Mouse (Mus musculus): ENCODE data around the gene Slc9a4. TPM values are rescaled to one million over a fixed set of nuclear protein-coding genes. Genes with fewer than 3 reads are reported as not detected.
"Not testable (repeated sequence)": the region's sequence is repeated elsewhere in the genome, so short reads cannot be mapped to it uniquely, and the experiment has no call there.

The Slc9a4 gene
- under 1 TPM in 4 of 26 experiments, not detected in 22; 0.12 to 0.66 (median 0.42) TPM for total RNA-seq (2018; cell fraction: chromatin; rRNA removed)
- total RNA-seq (2018; cell fraction: cytosol; rRNA removed): under 1 TPM in 10 of 26 experiments, not detected in 16; 0.04 to 0.15 (median 0.06) TPM
- under 1 TPM in 4 of 26 experiments, not detected in 22; 0.15 to 0.36 (median 0.18) TPM for total RNA-seq (2018; cell fraction: nucleus; rRNA removed)
- polyA plus RNA-seq (2018): 0.04 to 0.11 TPM (median 0.06 TPM) in 3 replicates

DNA sequence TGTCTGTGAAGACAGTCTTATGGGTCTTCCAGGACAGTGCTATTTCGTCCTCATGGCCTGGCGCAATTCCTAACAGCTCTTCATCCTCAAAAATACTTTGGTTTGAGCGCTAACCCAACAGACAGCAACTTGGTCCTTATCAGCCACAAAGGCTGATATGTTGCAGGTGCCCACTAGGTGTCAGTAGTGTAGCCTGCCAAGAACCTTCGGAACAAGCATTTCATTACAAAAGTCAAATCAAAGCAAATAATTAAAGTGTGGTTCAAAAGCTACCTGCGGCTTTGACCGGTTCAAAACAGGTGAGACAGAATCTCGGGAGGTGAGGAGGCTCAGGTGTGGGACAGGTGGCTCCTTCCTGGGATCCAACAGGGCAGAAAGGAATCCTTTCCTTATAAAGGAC is at the start of gene Slc9a4:
Gene Slc9a4, plus strand, starts transcription at position 298 of the 400 bp plus-strand sequence.
- Histone ChIP-seq H3K27ac (no peak within 1 kb of the TSS), H3K4me3 (ENCODE audit: inconsistent target) (no peak within 1 kb of the TSS), H3K36me3 (ENCODE audit: inconsistent target) (no peaks in the 10 kb centered on the region), H3K79me2 (ENCODE audit: inconsistent target) (no peaks in the 10 kb centered on the region)
- WGBS (ENCODE audit: missing documents): 13% methylated on average over 7 of the region's 7 CpGs

DNA sequence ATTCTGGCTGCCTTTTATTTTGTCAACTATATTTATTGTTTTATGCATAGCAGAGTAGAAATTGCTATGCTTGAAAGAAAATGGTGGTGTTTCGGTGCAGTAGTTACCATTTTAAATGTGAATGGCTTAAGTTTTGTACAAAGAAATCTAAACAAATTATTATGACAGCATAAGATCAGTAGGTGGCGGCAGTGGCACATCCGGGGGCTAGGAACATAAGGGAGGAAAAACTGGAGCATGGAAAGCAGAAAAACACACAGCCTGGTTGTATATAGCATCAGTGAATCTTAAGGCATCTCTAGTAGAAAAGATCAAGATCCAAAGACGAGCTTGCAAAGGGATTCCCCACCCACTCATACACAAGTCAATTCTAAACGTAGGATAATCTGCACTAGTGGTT is 42.3 kb upstream of the Slc9a4 start:
- Histone ChIP-seq H3K27ac (no peak overlapping the region), H3K36me3 (ENCODE audit: inconsistent target) (no peaks in the 10 kb centered on the region), H3K4me3 (ENCODE audit: inconsistent target) (no peak overlapping the region), H3K79me2 (ENCODE audit: inconsistent target) (no peaks in the 10 kb centered on the region)
- 86% methylated on average over 5 of the region's 5 CpGs for WGBS (ENCODE audit: missing documents)

DNA sequence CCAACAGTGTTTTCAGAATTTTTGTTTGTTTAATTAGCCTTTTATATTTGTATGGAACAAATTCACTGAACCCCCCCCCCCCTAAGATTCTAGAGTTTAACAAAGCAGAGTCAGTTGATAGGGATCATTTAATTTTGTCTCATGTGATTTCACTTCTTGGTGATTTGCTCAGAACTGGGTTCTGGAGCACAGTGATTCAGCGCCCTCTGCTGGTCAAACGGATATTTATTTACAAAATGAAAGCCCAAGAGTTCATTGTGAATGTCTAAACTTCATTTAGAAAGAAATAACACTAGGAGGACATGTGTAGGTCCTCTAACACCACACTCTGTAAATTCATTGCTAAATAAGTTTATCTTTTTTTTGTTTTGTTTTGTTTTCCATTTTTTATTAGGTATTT is 35.2 kb upstream of the Slc9a4 start:
- Histone ChIP-seq H3K36me3 (ENCODE audit: inconsistent target) (no peaks in the 10 kb centered on the region), H3K27ac (no peak overlapping the region), H3K79me2 (ENCODE audit: inconsistent target) (no peaks in the 10 kb centered on the region), H3K4me3 (ENCODE audit: inconsistent target) (no peak overlapping the region)
- 0% methylated on average over 2 of the region's 2 CpGs for WGBS (ENCODE audit: missing documents)

DNA sequence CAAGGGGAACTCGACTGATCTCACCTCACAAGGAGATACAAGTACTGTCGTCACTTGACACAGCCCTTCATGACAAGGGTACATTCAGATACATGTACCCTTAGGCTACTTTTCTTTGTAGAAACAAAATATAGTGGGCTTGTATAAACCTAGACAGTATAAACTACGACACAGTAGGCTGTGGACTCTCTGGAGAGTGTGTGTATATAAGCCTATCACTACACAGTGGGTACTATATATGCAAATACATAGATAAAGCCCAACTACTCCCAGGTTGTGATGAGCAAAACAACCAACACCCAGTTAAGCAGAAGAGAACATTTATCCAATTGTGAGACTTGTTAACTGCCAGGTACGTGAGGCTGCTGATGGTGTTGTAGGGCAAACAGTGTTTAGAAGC is 33.2 kb upstream of the Slc9a4 start:
- WGBS (ENCODE audit: missing documents): 88% methylated on average over 4 of the region's 4 CpGs
- H3K79me2 ChIP-seq (ENCODE audit: inconsistent target): no peaks in the 10 kb centered on the region
- no peak overlapping the region for H3K4me3 ChIP-seq (ENCODE audit: inconsistent target)
- H3K36me3 ChIP-seq (ENCODE audit: inconsistent target): no peaks in the 10 kb centered on the region
- H3K27ac ChIP-seq: no peak overlapping the region

DNA sequence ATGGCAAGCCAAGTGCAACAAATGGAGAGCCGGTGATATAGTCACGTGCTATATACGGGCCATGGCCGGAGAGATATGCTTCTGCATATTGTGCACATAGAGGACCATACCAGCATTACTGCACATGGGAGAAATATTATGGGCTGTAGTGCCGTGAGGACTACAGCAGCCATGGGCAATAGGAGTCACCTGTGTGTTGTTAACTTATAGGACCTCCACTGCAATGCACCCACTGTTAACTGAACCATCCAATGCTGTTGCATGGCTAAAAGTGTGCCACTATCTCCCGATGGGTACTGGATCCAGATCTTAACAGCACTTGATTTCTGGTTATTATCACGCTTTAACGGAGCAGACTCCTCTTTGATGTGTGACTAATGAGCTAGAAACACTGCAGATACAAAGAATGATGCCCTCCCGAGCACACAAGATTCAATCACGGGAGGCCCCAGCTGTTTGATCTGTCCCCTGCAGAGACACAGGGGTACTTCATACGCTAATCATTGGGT is 32.8 kb upstream of the Slc9a4 start:
- Histone ChIP-seq H3K27ac (no peak overlapping the region), H3K36me3 (ENCODE audit: inconsistent target) (no peaks in the 10 kb centered on the region)
- 91% methylated on average over 11 of the region's 11 CpGs for WGBS (ENCODE audit: missing documents)

GRCm38 (mm10) chr1:40547762-40548161 is 32.1 kb upstream of the Slc9a4 start:
- H3K4me3 ChIP-seq (ENCODE audit: inconsistent target): no peak overlapping the region
- 93% methylated on average over 10 of the region's 10 CpGs for WGBS (ENCODE audit: missing documents)
- no peaks in the 10 kb centered on the region for H3K36me3 ChIP-seq (ENCODE audit: inconsistent target)
- H3K79me2 ChIP-seq (ENCODE audit: inconsistent target): no peaks in the 10 kb centered on the region
- no peak overlapping the region for H3K27ac ChIP-seq

More for the DNA sequence above, 32.8 kb upstream of the Slc9a4 start:
- Histone ChIP-seq H3K4me3 (ENCODE audit: inconsistent target) (no peak overlapping the region), H3K79me2 (ENCODE audit: inconsistent target) (no peaks in the 10 kb centered on the region)

- Histone ChIP-seq H3K79me2 (ENCODE audit: inconsistent target) (no peaks in the 10 kb centered on the region), H3K36me3 (ENCODE audit: inconsistent target) (no peaks in the 10 kb centered on the region), H3K27ac (no peak overlapping the region), H3K4me3 (ENCODE audit: inconsistent target) (no peak overlapping the region)
- WGBS (ENCODE audit: missing documents): 83% methylated on average over 4 of the region's 4 CpGs
Observed at GRCm38 (mm10) chr1:40569374-40569773, 10.5 kb upstream of the Slc9a4 start.

DNA sequence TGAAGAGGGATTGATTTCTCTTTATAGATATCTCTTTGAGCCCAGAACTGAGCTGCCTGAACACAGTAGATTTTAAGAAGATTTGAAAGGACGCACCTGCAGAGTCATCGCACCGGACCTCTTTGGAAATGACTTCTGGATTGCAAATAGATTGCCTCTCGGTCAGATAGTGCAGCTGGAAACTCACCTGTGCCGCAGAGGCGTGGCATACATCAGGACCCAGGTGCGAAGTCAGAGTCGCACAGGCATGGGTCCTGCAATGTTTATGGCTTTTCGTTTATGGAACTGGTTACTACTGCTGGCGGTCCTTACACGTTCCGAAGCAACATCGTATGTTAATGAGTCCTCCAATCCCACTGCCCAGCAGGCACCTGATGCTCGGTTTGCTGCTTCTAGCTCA is 388 bp downstream of the Slc9a4 start:
- Histone ChIP-seq H3K4me3 (ENCODE audit: inconsistent target) (no peak overlapping the region), H3K36me3 (ENCODE audit: inconsistent target) (no peaks in the 10 kb centered on the region), H3K79me2 (ENCODE audit: inconsistent target) (no peaks in the 10 kb centered on the region), H3K27ac (no peak overlapping the region)
- WGBS (ENCODE audit: missing documents): 75% methylated on average over 14 of the region's 14 CpGs

- no peaks in the 10 kb centered on the region for H3K79me2 ChIP-seq (ENCODE audit: inconsistent target)
- H3K4me3 ChIP-seq (ENCODE audit: inconsistent target): no peak overlapping the region
- H3K36me3 ChIP-seq (ENCODE audit: inconsistent target): no peaks in the 10 kb centered on the region
- 95% methylated on average over 5 of the region's 5 CpGs for WGBS (ENCODE audit: missing documents)
- no peak overlapping the region for H3K27ac ChIP-seq
Observed at GRCm38 (mm10) chr1:40586776-40587175, 6.9 kb downstream of the Slc9a4 start.

- WGBS (ENCODE audit: missing documents): 75% methylated on average over 4 of the region's 4 CpGs
- no peaks in the 10 kb centered on the region for H3K36me3 ChIP-seq (ENCODE audit: inconsistent target)
- no peak overlapping the region for H3K27ac ChIP-seq
- no peaks in the 10 kb centered on the region for H3K79me2 ChIP-seq (ENCODE audit: inconsistent target)
- H3K4me3 ChIP-seq (ENCODE audit: inconsistent target): no peak overlapping the region
Observed at GRCm38 (mm10) chr1:40590931-40591330, 11.1 kb downstream of the Slc9a4 start.

DNA sequence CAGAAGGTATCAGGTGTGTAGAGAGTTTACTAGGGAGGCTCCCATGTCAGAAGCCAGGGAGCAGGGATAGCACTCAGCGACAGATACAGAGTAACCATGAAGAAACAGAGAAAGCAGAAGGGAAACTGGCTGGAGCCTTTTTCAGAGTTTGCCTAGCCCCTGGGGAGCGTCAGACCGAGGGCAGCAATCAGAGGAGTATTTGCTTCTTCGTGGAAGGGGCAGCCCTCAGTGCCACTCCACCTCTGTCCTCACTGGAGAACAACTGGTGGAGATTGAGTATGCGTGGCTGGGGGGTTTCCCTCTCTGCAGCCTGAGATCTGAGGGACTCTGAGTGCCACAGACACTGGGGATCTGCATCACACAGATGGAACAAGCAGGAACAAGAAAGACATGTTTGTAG is 17.9 kb downstream of the Slc9a4 start:
- 65% methylated on average over 5 of the region's 5 CpGs for WGBS (ENCODE audit: missing documents)

GRCm38 (mm10) chr1:40599661-40600060 is 19.8 kb downstream of the Slc9a4 start:
- not testable (repeated sequence) for H3K27ac ChIP-seq; H3K36me3 ChIP-seq (ENCODE audit: inconsistent target); H3K79me2 ChIP-seq (ENCODE audit: inconsistent target); H3K4me3 ChIP-seq (ENCODE audit: inconsistent target)
- 71% methylated on average over 6 of the region's 9 CpGs for WGBS (ENCODE audit: missing documents)

More for the DNA sequence above, 17.9 kb downstream of the Slc9a4 start:
- Histone ChIP-seq H3K4me3 (ENCODE audit: inconsistent target) (no peak overlapping the region), H3K36me3 (ENCODE audit: inconsistent target) (no peaks in the 10 kb centered on the region), H3K79me2 (ENCODE audit: inconsistent target) (no peaks in the 10 kb centered on the region), H3K27ac (no peak overlapping the region)

DNA sequence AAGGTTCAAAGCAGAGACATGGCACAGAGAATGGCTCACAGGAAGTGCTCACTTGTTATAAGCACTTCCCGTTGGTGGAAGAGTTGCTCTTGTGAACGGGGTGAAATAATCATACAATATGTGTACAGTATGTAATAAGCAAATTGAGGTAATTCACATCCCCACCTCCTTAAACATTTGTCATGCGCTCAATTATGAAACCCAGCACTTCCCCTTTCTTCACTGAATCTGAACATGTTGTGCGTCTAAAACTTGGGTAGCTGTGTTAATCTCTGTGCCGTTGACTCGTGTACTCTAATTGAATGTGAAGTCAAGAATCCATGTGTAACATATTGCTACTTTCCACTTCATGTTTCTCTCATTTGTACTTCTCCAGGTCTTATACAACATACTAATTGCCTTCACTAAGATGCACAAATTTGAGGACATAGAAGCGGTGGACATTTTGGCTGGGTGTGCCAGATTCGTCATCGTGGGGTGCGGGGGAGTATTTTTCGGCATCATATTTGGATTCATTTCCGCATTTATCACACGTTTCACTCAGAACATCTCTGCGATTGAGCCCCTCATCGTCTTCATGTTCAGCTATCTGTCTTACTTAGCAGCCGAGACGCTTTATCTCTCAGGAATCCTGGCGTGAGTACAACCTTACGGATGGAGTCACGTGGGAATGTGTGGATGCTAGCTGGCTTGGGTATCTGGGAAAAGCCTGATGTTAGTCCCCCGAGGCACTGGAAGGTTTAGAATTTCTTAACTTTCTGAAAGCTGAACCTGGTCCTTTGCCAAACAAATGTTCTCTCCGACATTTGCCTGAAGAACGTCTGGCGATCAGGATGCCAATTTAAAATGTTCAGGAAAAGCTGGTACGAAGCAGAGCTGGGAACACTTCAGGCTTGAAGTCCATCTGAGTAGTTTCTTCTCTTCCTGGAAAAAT is 20.8 kb downstream of the Slc9a4 start:
- no peak overlapping the region for H3K4me3 ChIP-seq (ENCODE audit: inconsistent target)
- H3K79me2 ChIP-seq (ENCODE audit: inconsistent target): no peaks in the 10 kb centered on the region
- WGBS (ENCODE audit: missing documents): 71% methylated on average over 25 of the region's 25 CpGs

DNA sequence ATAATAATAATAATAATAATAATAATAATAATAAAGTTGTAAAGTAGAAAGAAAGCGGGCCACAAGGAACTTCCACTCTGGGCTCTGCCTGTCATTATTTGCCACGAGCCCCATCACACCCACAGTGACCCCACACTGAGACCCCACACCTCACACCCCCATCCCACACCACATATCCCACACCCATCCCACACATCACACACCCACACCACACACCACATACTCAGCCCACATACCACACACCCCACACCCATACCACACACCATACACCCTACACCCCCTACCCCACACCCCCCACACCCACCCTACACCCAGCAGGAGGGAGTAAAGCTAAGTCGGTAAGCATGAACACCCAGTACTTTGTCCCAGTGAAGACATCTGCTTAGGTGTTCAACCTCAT is 21.6 kb downstream of the Slc9a4 start:
- WGBS (ENCODE audit: missing documents): 86% methylated on average over 3 of the region's 3 CpGs
- Histone ChIP-seq H3K36me3 (ENCODE audit: inconsistent target) (no peaks in the 10 kb centered on the region), H3K27ac (no peak overlapping the region), H3K79me2 (ENCODE audit: inconsistent target) (no peaks in the 10 kb centered on the region), H3K4me3 (ENCODE audit: inconsistent target) (no peak overlapping the region)

More for the DNA sequence above, 20.8 kb downstream of the Slc9a4 start:
- no peaks in the 10 kb centered on the region for H3K36me3 ChIP-seq (ENCODE audit: inconsistent target)
- no peak overlapping the region for H3K27ac ChIP-seq

DNA sequence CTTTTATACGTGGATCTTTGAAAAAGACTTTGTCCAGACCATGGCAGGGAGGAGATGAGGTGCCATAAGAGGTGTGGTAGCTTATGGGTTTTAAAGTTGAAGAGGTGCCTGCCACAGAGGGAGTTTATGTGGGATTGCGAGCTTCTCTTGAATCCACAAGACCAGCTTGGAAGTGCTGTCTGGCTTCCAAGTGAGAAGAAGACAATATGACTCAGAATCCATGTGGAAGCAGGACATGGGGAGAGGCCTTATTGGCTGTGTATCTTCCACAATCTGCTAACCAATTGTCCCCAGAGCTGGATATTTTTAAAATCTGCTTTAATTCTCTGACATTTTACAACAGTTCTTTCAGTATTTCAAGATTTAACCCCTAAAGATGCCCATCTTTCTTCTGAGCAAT is 33.3 kb downstream of the Slc9a4 start:
- no peaks in the 10 kb centered on the region for H3K79me2 ChIP-seq (ENCODE audit: inconsistent target)
- 83% methylated on average over 2 of the region's 2 CpGs for WGBS (ENCODE audit: missing documents)
- no peaks in the 10 kb centered on the region for H3K36me3 ChIP-seq (ENCODE audit: inconsistent target)

More for the DNA sequence above, 33.3 kb downstream of the Slc9a4 start:
- no peak overlapping the region for H3K27ac ChIP-seq
- no peak overlapping the region for H3K4me3 ChIP-seq (ENCODE audit: inconsistent target)
